Mouse (Mus musculus): ENCODE results near the gene P2ry13. TPM values are rescaled to one million over a fixed set of nuclear protein-coding genes. Genes with fewer than 3 reads are reported as not detected.

The P2ry13 gene
- polyA plus RNA-seq, 1 experiment, result not detected

- no peaks in the 10 kb centered on the region for H3K79me3 ChIP-seq (ENCODE audit: low read depth)
- no peaks in the 10 kb centered on the region for H3K79me2 ChIP-seq (ENCODE audit: control insufficient read depth, insufficient read depth)
- H3K27me3 ChIP-seq (ENCODE audit: control insufficient read depth, insufficient read depth, insufficient read length), result no peaks in the 10 kb centered on the region
- H3ac ChIP-seq (ENCODE audit: control insufficient read depth, insufficient read length, low read depth), result no peak within 1 kb of the TSS
- no peaks in the 10 kb centered on the region for H3K36me3 ChIP-seq (ENCODE audit: control insufficient read depth, insufficient read depth)
- H3K4me3 ChIP-seq (ENCODE audit: insufficient read depth, poor library complexity, severe bottlenecking), result no peak within 1 kb of the TSS
- TF ChIP-seq CTCF (IDR thresholded peaks at IDR 0.05; ENCODE audit: control insufficient read depth, insufficient read depth, insufficient read length), result no peak
- TF ChIP-seq FOSL1 (IDR thresholded peaks at IDR 0.05; ENCODE audit: insufficient read depth, low read length, poor library complexity, severe bottlenecking), result no peak
- TF ChIP-seq MYOG (IDR thresholded peaks at IDR 0.05; ENCODE audit: control insufficient read depth, extremely low read depth, insufficient read length), result no peak
- TF ChIP-seq MYOD1 (IDR thresholded peaks at IDR 0.05; ENCODE audit: control insufficient read depth, insufficient read length, low read depth), result no peak
- TF ChIP-seq CEBPB (IDR thresholded peaks at IDR 0.05; ENCODE audit: low read depth), result no peak
- no peak for TF ChIP-seq USF1 (IDR thresholded peaks at IDR 0.05; ENCODE audit: low read depth)
- TF ChIP-seq MAX (IDR thresholded peaks at IDR 0.05), result no peak
Measured at GRCm38 (mm10) chr3:59194938-59195337, 15.7 kb downstream of the P2ry13 start, which contains the start of gene Gpr87. Gene Gpr87 (minus strand): TSS chr3:59195104.

GRCm38 (mm10) chr3:59194099-59194498 lies 16.6 kb downstream of the P2ry13 start:
- no peak overlapping the region for H3K4me3 ChIP-seq (ENCODE audit: insufficient read depth, poor library complexity, severe bottlenecking)
- H3K79me3 ChIP-seq (ENCODE audit: low read depth), result no peaks in the 10 kb centered on the region
- no peaks in the 10 kb centered on the region for H3K36me3 ChIP-seq (ENCODE audit: control insufficient read depth, insufficient read depth)
- TF ChIP-seq USF1 (IDR thresholded peaks at IDR 0.05; ENCODE audit: low read depth) (no peak), FOSL1 (IDR thresholded peaks at IDR 0.05; ENCODE audit: insufficient read depth, low read length, poor library complexity, severe bottlenecking) (no peak), MYOG (IDR thresholded peaks at IDR 0.05; ENCODE audit: control insufficient read depth, extremely low read depth, insufficient read length) (no peak), CTCF (IDR thresholded peaks at IDR 0.05; ENCODE audit: control insufficient read depth, insufficient read depth, insufficient read length) (no peak), MYOD1 (IDR thresholded peaks at IDR 0.05; ENCODE audit: control insufficient read depth, insufficient read length, low read depth) (no peak), MAX (IDR thresholded peaks at IDR 0.05) (no peak), CEBPB (IDR thresholded peaks at IDR 0.05; ENCODE audit: low read depth) (no peak)
- H3ac ChIP-seq (ENCODE audit: control insufficient read depth, insufficient read length, low read depth), result no peak overlapping the region
- H3K27me3 ChIP-seq (ENCODE audit: control insufficient read depth, insufficient read depth, insufficient read length), result no peaks in the 10 kb centered on the region
- H3K79me2 ChIP-seq (ENCODE audit: control insufficient read depth, insufficient read depth), result no peaks in the 10 kb centered on the region

GRCm38 (mm10) chr3:59191674-59192073 lies 19.0 kb downstream of the P2ry13 start:
- Histone ChIP-seq H3K79me3 (ENCODE audit: low read depth) (no peaks in the 10 kb centered on the region), H3K27me3 (ENCODE audit: control insufficient read depth, insufficient read depth, insufficient read length) (no peaks in the 10 kb centered on the region), H3K79me2 (ENCODE audit: control insufficient read depth, insufficient read depth) (no peaks in the 10 kb centered on the region), H3K4me3 (ENCODE audit: insufficient read depth, poor library complexity, severe bottlenecking) (no peak overlapping the region), H3ac (ENCODE audit: control insufficient read depth, insufficient read length, low read depth) (no peak overlapping the region), H3K36me3 (ENCODE audit: control insufficient read depth, insufficient read depth) (no peaks in the 10 kb centered on the region)
- TF ChIP-seq MYOG (IDR thresholded peaks at IDR 0.05; ENCODE audit: control insufficient read depth, extremely low read depth, insufficient read length), result no peak
- TF ChIP-seq MYOD1 (IDR thresholded peaks at IDR 0.05; ENCODE audit: control insufficient read depth, insufficient read length, low read depth), result no peak
- TF ChIP-seq MAX (IDR thresholded peaks at IDR 0.05), result no peak
- no peak for TF ChIP-seq CTCF (IDR thresholded peaks at IDR 0.05; ENCODE audit: control insufficient read depth, insufficient read depth, insufficient read length)
- TF ChIP-seq USF1 (IDR thresholded peaks at IDR 0.05; ENCODE audit: low read depth), result no peak
- no peak for TF ChIP-seq FOSL1 (IDR thresholded peaks at IDR 0.05; ENCODE audit: insufficient read depth, low read length, poor library complexity, severe bottlenecking)
- no peak for TF ChIP-seq CEBPB (IDR thresholded peaks at IDR 0.05; ENCODE audit: low read depth)

- Histone ChIP-seq H3K27me3 (ENCODE audit: control insufficient read depth, insufficient read depth, insufficient read length) (no peaks in the 10 kb centered on the region), H3K79me3 (ENCODE audit: low read depth) (no peaks in the 10 kb centered on the region)
Measured at GRCm38 (mm10) chr3:59187336-59187735, 23.3 kb downstream of the P2ry13 start.

GRCm38 (mm10) chr3:59185662-59186061 lies 25.0 kb downstream of the P2ry13 start:
- H3K79me2 ChIP-seq (ENCODE audit: control insufficient read depth, insufficient read depth), result no peaks in the 10 kb centered on the region
- no peaks in the 10 kb centered on the region for H3K27me3 ChIP-seq (ENCODE audit: control insufficient read depth, insufficient read depth, insufficient read length)
- TF ChIP-seq FOSL1 (IDR thresholded peaks at IDR 0.05; ENCODE audit: insufficient read depth, low read length, poor library complexity, severe bottlenecking) (no peak), MYOG (IDR thresholded peaks at IDR 0.05; ENCODE audit: control insufficient read depth, extremely low read depth, insufficient read length) (no peak), MAX (IDR thresholded peaks at IDR 0.05) (no peak), CEBPB (IDR thresholded peaks at IDR 0.05; ENCODE audit: low read depth) (no peak), CTCF (IDR thresholded peaks at IDR 0.05; ENCODE audit: control insufficient read depth, insufficient read depth, insufficient read length) (no peak), MYOD1 (IDR thresholded peaks at IDR 0.05; ENCODE audit: control insufficient read depth, insufficient read length, low read depth) (no peak), USF1 (IDR thresholded peaks at IDR 0.05; ENCODE audit: low read depth) (no peak)
- no peaks in the 10 kb centered on the region for H3K36me3 ChIP-seq (ENCODE audit: control insufficient read depth, insufficient read depth)
- H3K4me3 ChIP-seq (ENCODE audit: insufficient read depth, poor library complexity, severe bottlenecking), result no peak overlapping the region
- no peaks in the 10 kb centered on the region for H3K79me3 ChIP-seq (ENCODE audit: low read depth)
- no peak overlapping the region for H3ac ChIP-seq (ENCODE audit: control insufficient read depth, insufficient read length, low read depth)

More at GRCm38 (mm10) chr3:59187336-59187735, 23.3 kb downstream of the P2ry13 start:
- Histone ChIP-seq H3K79me2 (ENCODE audit: control insufficient read depth, insufficient read depth) (no peaks in the 10 kb centered on the region), H3K36me3 (ENCODE audit: control insufficient read depth, insufficient read depth) (no peaks in the 10 kb centered on the region), H3K4me3 (ENCODE audit: insufficient read depth, poor library complexity, severe bottlenecking) (no peak overlapping the region), H3ac (ENCODE audit: control insufficient read depth, insufficient read length, low read depth) (no peak overlapping the region)
- TF ChIP-seq USF1 (IDR thresholded peaks at IDR 0.05; ENCODE audit: low read depth), result no peak

GRCm38 (mm10) chr3:59182129-59182528 lies 28.6 kb downstream of the P2ry13 start:
- no peak overlapping the region for H3K4me3 ChIP-seq (ENCODE audit: insufficient read depth, poor library complexity, severe bottlenecking)
- TF ChIP-seq MAX (IDR thresholded peaks at IDR 0.05), result no peak
- no peak for TF ChIP-seq MYOD1 (IDR thresholded peaks at IDR 0.05; ENCODE audit: control insufficient read depth, insufficient read length, low read depth)
- TF ChIP-seq CEBPB (IDR thresholded peaks at IDR 0.05; ENCODE audit: low read depth), result no peak
- TF ChIP-seq CTCF (IDR thresholded peaks at IDR 0.05; ENCODE audit: control insufficient read depth, insufficient read depth, insufficient read length), result no peak
- no peak for TF ChIP-seq MYOG (IDR thresholded peaks at IDR 0.05; ENCODE audit: control insufficient read depth, extremely low read depth, insufficient read length)
- TF ChIP-seq FOSL1 (IDR thresholded peaks at IDR 0.05; ENCODE audit: insufficient read depth, low read length, poor library complexity, severe bottlenecking), result no peak
- no peaks in the 10 kb centered on the region for H3K79me3 ChIP-seq (ENCODE audit: low read depth)
- H3K27me3 ChIP-seq (ENCODE audit: control insufficient read depth, insufficient read depth, insufficient read length), result no peaks in the 10 kb centered on the region
- no peak overlapping the region for H3ac ChIP-seq (ENCODE audit: control insufficient read depth, insufficient read length, low read depth)
- H3K36me3 ChIP-seq (ENCODE audit: control insufficient read depth, insufficient read depth), result no peaks in the 10 kb centered on the region
- no peaks in the 10 kb centered on the region for H3K79me2 ChIP-seq (ENCODE audit: control insufficient read depth, insufficient read depth)
